Mouse (Mus musculus) limb, embryonic 10.5 days (tissue): ENCODE measurements around the gene Fbxo2. TPM values are rescaled to one million over a fixed set of nuclear protein-coding genes. Genes with fewer than 3 reads are reported as not detected.
A peak's percentile ranks its signal among the peaks of the same experiment; 100 is the strongest.
"Not testable (repeated sequence)": the region's sequence is repeated elsewhere in the genome, so short reads cannot be mapped to it uniquely, and the experiment has no call there.

Source experiments
- DNase-seq: peaks from one replicate; pipeline ENCODE4 v3.0.0-alpha.2; 2017; ENCODE audit warnings: low spot score
- H3K27ac ChIP-seq: fragments of 300-500 bp; sonication (generic); 2 replicates; pipeline ENCODE4 v1.5.1; 2016; ENCODE audit warnings: mild to moderate bottlenecking
- H3K27me3 ChIP-seq: fragments of 300-500 bp; sonication (generic); 2 replicates; pipeline ENCODE4 v1.6.1; 2016; ENCODE audit warnings: low read depth, mild to moderate bottlenecking; ENCODE audit not compliant: poor library complexity, severe bottlenecking
- H3K36me3 ChIP-seq: fragments of 300-500 bp; sonication (generic); 2 replicates; pipeline ENCODE4 v1.6.1; 2016; ENCODE audit warnings: mild to moderate bottlenecking, moderate library complexity
- H3K4me1 ChIP-seq: fragments of 300-500 bp; sonication (generic); 2 replicates; pipeline ENCODE4 v1.6.1; 2016
- H3K4me3 ChIP-seq: fragments of 300-500 bp; sonication (generic); 2 replicates; pipeline ENCODE4 v1.5.1; 2016; ENCODE audit warnings: mild to moderate bottlenecking, moderate library complexity
- H3K9me3 ChIP-seq: fragments of 300-500 bp; sonication (generic); replicated peaks from 2 replicates; pipeline ENCODE4 v1.6.1; 2016; ENCODE audit warnings: mild to moderate bottlenecking
- WGBS: fragments of 180-500 bp; shearing (Covaris S2); methylation state at CpG from one replicate; pipeline ENCODE4 v1.1.7; 2016; 5-methylcytosine and 5-hydroxymethylcytosine counted together
- polyA plus RNA-seq: library from polyadenylated mRNA; unstranded; fragments of >200 nt; fragmentation: Nextera tagmentation; extraction: Ambion mirVana; gene quantifications from 2 replicates; pipeline ENCODE4 v1.2.1, GENCODE M21; 2016

Fbxo2 gene
- polyA plus RNA-seq, 1 experiment from 2014 or later = 0.65 TPM

DNA sequence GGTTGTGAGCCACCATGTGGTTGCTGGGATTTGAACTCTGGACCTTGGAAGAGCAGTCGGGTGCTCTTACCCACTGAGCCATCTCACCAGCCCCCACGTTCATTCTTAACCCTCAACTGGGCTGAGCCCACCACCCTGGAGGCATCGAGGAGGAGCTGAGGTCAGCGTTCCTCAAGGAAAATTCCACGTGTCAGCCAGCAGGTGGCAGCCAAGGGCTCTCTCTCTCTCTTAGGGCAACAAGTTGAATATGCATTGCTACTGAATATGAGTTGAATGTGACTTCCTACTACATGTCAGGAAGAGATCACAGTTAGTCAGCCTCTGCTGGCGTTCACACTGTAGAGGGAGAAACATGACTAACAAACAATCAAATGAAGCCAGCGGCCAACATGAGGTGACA lies 7.9 kb downstream of the Fbxo2 start:
- no peaks in the 10 kb centered on the region for H3K36me3 ChIP-seq
- H3K4me3 ChIP-seq = no peak overlapping the region
- no peaks in the 10 kb centered on the region for H3K9me3 ChIP-seq
- H3K27me3 ChIP-seq = peaks cover 97% of the 10 kb centered on the region
- no peak overlapping the region for H3K27ac ChIP-seq
- 31% methylated on average over 7 of the region's 7 CpGs for WGBS
- peaks cover 37% of the 10 kb centered on the region for H3K4me1 ChIP-seq
- peak; percentile 75 for DNase-seq

DNA sequence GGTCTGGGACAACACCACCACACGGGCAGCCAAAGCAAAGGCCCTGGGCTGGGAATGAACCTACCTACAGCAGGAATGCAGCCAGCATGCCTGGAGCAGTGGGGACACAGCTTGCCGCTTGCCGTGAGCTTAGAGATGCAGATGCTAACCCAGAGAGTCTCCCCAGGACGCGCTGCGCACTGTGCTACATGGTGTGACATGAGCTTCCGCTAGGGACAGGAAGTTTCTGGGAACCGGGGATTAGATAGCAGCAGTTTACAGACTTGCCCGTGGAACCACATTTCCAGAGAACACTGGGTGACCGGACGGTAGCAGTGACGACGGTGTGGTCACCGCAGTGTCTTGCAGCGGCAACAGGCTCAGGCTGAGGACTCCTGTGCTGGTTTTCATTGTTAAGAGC lies 9.2 kb downstream of the Fbxo2 start:
- DNase-seq = no peak
- Histone ChIP-seq H3K36me3 (no peaks in the 10 kb centered on the region), H3K4me1 (peaks cover 31% of the 10 kb centered on the region), H3K27ac (no peak overlapping the region), H3K4me3 (peak overlapping the region; percentile 19; the same call in 1 of the 2 replicates), H3K9me3 (no peaks in the 10 kb centered on the region), H3K27me3 (peaks cover 97% of the 10 kb centered on the region)
- 26% methylated on average over 15 of the region's 15 CpGs for WGBS

DNA sequence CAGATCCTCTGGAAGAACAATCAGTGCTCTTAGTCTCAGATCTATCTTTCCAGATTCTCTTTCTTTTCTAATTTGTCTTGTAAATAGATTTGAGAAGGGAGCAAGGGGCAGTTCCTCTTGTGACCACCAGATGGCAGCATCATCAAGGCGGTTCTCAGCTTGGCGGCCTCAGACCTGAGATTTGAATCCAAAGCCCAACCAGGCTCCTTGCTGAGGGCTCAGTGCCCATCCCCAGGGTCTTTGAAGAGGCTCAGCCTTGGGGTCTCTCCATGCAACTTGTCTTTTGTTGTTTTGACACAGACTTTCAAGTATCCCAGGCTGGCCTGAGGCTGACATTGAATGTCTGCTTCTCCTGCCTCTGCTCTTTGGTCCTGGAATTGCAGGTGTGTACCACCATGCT lies 10.4 kb downstream of the Fbxo2 start:
- Histone ChIP-seq H3K9me3 (no peaks in the 10 kb centered on the region), H3K36me3 (no peaks in the 10 kb centered on the region), H3K27ac (no peak overlapping the region), H3K27me3 (peaks cover 97% of the 10 kb centered on the region), H3K4me3 (no peak overlapping the region), H3K4me1 (peaks cover 24% of the 10 kb centered on the region)
- 4% methylated on average over 2 of the region's 2 CpGs for WGBS
- peak; percentile 77 for DNase-seq

DNA sequence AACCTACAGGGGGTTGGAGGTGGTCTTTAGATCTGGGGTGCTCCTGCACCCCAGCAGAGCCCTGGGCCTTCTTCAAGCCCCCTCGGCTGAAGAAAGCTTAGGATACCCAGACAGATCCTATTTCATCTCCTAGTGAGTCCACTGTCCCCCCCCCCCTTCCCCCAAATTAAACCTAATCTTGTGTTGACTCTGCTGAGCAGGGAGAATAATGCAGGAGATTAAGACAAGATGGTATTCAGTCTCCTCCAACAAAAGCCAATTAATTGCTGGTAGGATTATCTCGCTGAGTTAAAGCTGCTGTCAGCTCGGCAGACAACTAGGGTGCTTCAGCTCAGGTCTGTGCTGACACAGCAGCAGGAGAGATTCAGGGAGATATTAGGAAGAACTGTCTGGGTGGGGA lies 10.8 kb downstream of the Fbxo2 start:
- H3K27ac ChIP-seq = no peak overlapping the region
- DNase-seq = no peak
- no peaks in the 10 kb centered on the region for H3K36me3 ChIP-seq
- H3K27me3 ChIP-seq = peaks cover 97% of the 10 kb centered on the region
- no peaks in the 10 kb centered on the region for H3K9me3 ChIP-seq
- H3K4me3 ChIP-seq = no peak overlapping the region
- WGBS = 52% methylated on average over 3 of the region's 3 CpGs
- peaks cover 22% of the 10 kb centered on the region for H3K4me1 ChIP-seq

DNA sequence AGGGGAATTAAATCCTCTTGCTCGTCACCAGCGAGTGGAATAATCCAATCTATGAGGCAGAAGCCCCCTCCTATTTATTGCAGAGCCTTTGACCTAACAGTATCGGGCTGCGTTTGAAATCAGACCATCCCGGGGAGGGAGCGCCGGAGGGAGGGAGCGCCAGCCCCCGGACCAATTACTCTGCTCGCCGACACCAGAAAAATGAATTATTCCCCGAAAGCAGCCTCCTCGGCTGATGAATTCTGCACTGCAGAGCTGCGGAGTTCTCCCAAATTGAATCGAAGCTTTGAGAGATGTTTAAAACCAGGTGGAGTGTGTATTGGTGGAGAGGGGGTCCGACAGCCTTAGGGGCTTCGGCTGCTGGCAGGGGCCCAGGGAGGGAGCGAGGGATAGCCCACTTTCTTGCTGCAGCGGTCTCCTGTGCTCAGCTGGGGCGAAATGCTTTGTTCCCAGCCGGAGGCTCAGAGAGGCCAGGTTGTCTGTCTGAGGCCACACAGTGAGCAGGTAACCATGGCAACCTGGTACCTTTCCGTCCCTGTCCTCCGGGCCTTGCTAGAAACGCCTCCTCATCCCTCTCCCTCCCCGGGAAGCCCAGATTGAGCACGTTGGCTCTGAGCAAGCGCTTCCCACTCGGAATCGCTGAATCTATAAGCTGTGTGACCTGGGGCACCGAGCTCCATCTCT lies 13.5 kb downstream of the Fbxo2 start:
- H3K27me3 ChIP-seq = peaks cover 96% of the 10 kb centered on the region
- DNase-seq = no peak

DNA sequence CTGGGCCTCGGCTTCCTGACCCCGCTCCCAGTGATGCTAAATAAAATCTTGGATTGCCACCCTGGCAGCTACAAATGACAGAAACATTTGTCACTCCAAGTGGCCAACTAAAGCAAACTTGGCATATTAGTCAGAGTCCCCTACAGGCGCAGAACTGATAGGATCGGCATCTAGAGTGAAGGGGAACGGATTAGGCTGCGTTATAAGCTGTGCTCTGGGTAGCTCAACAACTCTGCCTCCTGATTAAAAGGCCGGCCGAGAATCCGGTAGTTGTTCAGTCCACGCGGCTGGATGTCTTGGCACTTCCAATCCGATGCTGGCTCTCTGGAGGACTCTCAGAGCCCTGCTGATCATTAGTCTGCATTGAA lies 14.1 kb downstream of the Fbxo2 start:
- H3K27ac ChIP-seq = no peak overlapping the region
- H3K4me3 ChIP-seq = no peak overlapping the region
- H3K36me3 ChIP-seq = no peaks in the 10 kb centered on the region
- peaks cover 22% of the 10 kb centered on the region for H3K4me1 ChIP-seq
- H3K9me3 ChIP-seq = no peaks in the 10 kb centered on the region
- H3K27me3 ChIP-seq = peaks cover 97% of the 10 kb centered on the region
- DNase-seq = no peak
- WGBS = 20% methylated on average over 12 of the region's 12 CpGs

More for the DNA sequence above, 13.5 kb downstream of the Fbxo2 start:
- Histone ChIP-seq H3K36me3 (no peaks in the 10 kb centered on the region), H3K4me1 (peaks cover 18% of the 10 kb centered on the region), H3K27ac (no peak overlapping the region), H3K4me3 (peak overlapping the region; percentile 29), H3K9me3 (no peaks in the 10 kb centered on the region)
- WGBS = 1% methylated on average over 30 of the region's 30 CpGs

DNA sequence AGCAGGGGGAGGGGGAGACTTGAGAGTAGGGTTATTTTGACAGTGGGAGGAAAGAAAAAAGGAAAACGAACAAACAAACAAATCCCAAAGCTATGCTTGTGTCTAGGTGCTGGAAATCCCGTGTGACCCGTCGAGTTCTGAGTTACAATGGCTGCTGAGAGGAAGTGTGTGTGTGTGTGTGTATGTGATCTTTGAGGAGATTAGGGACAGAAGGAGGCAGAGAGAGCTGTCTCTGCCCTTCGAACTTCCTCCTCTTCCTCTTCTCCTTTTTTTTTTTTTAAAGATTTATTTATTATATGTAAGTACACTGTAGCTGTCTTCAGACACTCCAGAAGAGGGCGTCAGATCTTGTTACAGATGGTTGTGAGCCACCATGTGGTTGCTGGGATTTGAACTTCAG lies 16.2 kb downstream of the Fbxo2 start:
- not testable (repeated sequence) for H3K4me3 ChIP-seq, H3K27ac ChIP-seq, H3K9me3 ChIP-seq, DNase-seq, H3K36me3 ChIP-seq
- 84% methylated on average over 5 of the region's 6 CpGs for WGBS
- peaks cover 20% of the 10 kb centered on the region for H3K4me1 ChIP-seq
- H3K27me3 ChIP-seq = peaks cover 78% of the 10 kb centered on the region

DNA sequence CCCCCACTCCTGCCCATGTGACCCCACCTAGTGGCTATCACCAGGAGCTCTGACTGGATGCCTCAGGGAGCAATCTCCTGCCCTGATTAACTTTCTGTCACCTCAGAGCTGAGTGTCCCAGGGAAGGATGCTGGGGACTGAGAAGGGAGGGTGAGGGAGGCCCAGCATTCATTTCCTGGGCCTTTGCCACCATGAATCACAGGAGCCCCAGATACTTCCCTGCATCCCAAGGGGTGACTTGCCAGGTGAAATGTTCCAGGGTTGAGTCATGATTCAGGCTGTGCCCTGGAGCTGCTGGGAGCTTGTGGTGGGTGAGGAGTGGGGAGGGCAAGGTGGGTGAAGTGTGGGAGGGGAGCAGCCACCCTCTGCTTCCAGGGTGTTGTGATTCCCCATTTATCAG lies 17.3 kb downstream of the Fbxo2 start:
- H3K27ac ChIP-seq = no peak overlapping the region
- DNase-seq = no peak
- peaks cover 25% of the 10 kb centered on the region for H3K4me1 ChIP-seq
- H3K4me3 ChIP-seq = no peak overlapping the region
- no peaks in the 10 kb centered on the region for H3K9me3 ChIP-seq
- H3K36me3 ChIP-seq = no peaks in the 10 kb centered on the region
- peaks cover 78% of the 10 kb centered on the region for H3K27me3 ChIP-seq

DNA sequence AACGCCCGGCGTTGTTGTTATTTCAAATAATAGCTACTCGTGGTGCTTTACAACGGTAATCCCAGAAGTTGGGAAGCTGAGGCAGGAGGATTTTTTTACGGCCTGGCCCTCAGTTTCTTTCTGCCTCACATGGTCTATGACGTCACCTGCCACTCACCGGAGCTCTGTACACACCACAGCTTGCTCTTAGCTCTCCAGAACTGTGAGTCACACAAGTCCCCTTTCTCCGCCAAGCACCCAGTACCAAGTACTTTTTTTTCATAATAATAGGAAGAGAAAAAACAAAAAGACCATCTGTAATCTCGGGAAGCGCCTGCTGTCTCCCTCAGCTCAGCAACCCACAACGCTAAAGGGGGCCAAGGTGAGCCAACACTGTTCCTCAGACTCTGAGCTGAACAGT lies 21.1 kb downstream of the Fbxo2 start:
- no peaks in the 10 kb centered on the region for H3K9me3 ChIP-seq
- 89% methylated on average over 12 of the region's 12 CpGs for WGBS
- no peak overlapping the region for H3K27ac ChIP-seq
- peaks cover 52% of the 10 kb centered on the region for H3K27me3 ChIP-seq
- H3K36me3 ChIP-seq = no peaks in the 10 kb centered on the region
- peaks cover 33% of the 10 kb centered on the region for H3K4me1 ChIP-seq
- no peak overlapping the region for H3K4me3 ChIP-seq
- DNase-seq = no peak

DNA sequence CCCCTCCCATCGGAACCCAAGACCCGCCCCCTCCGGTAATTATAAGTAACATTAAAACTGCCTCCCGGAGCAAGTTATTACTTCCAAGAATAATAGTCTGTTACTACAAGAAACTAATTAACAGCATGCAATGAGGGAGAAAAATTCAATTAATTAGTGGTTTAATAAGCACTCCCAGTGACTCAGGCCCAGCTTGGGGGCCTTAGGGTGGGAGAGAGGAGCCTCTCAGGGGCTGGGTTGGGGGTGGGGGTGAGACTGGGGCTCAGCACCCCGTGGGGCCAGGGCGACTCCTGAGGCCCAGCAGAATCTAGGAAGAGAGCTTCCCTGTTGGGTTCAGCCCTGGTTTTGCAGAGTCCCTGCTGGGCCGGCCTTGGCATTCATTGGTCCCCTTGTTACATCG lies 21.9 kb downstream of the Fbxo2 start:
- DNase-seq = no peak
- WGBS = 44% methylated on average over 8 of the region's 8 CpGs
- Histone ChIP-seq H3K36me3 (no peaks in the 10 kb centered on the region), H3K27me3 (peaks cover 50% of the 10 kb centered on the region), H3K4me3 (no peak overlapping the region), H3K27ac (no peak overlapping the region), H3K4me1 (peaks cover 33% of the 10 kb centered on the region), H3K9me3 (no peaks in the 10 kb centered on the region)

DNA sequence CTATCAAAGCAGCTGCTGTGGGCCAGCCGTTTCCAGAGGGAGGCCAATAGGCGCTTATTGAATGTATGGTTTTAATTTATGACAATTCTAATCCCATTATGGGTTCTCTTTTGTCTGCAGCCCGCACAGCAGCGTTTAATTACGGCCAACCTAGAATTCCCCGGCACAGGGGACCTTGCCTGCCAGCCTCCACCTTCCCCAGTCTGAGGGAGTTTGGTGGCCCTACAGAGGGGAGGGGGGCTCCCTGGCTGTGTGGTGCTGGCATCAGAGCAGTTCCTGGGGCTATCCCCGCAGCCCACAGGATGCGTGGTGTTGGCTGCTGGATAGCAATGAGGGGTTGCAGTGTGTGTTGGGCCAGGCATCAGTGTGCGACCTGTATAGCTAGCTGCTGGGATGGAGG lies 24.1 kb downstream of the Fbxo2 start:
- peak; percentile 61 for DNase-seq
- H3K27me3 ChIP-seq = peaks cover 31% of the 10 kb centered on the region

DNA sequence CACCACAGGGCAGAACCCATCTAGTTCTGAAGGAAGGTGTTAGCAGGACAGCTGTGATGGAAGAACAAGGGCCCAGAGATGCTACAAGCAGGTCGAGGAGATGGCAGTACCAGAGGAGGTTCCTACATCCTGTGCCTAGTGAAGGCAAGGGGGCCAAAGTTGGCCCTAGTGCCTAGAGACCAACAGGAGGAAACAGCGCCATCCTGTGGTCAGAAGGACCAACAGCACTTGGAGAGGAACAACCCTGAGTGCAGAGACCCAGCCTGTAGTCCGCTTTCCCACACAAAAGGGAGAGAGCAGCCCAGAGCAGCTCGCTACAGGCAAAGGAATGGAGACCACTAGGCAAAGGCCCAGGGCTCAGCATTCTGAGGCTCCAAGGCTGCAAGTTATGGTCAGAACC lies 25.4 kb downstream of the Fbxo2 start:
- Histone ChIP-seq H3K36me3 (no peaks in the 10 kb centered on the region), H3K9me3 (no peaks in the 10 kb centered on the region), H3K27ac (no peak overlapping the region), H3K27me3 (peaks cover 31% of the 10 kb centered on the region), H3K4me3 (no peak overlapping the region), H3K4me1 (peaks cover 27% of the 10 kb centered on the region)
- DNase-seq = no peak
- WGBS = 73% methylated on average over 4 of the region's 4 CpGs

More for the DNA sequence above, 24.1 kb downstream of the Fbxo2 start:
- 38% methylated on average over 9 of the region's 9 CpGs for WGBS
- Histone ChIP-seq H3K36me3 (no peaks in the 10 kb centered on the region), H3K27ac (0 out of 2 replicates have a peak overlapping the region, but pooled peaks have one; percentile 37), H3K9me3 (no peaks in the 10 kb centered on the region), H3K4me1 (peaks cover 24% of the 10 kb centered on the region), H3K4me3 (no peak overlapping the region)

DNA sequence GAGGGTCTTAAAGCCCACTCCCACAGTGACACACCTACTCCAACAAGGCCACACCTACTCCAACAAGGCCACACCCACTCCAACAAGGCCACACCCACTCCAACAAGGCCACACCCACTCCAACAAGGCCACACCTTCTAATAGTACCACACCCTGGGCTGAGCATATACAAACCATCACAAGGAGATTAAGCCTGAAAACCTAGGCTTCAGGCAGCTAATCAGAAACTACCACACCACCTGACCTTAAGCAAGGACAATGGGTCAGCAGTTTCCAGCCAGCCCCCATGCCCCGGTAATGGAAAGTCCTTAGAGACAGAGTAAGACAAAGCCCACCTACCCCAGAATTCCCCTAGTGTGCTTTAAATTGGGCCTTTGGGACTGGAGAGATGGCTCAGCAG lies 28.3 kb downstream of the Fbxo2 start:
- H3K36me3 ChIP-seq, H3K4me3 ChIP-seq, H3K9me3 ChIP-seq, DNase-seq, H3K27ac ChIP-seq: not testable (repeated sequence)
- 98% methylated on average over 1 of the region's 1 CpGs for WGBS
- Histone ChIP-seq H3K27me3 (peaks cover 27% of the 10 kb centered on the region), H3K4me1 (peaks cover 26% of the 10 kb centered on the region)

DNA sequence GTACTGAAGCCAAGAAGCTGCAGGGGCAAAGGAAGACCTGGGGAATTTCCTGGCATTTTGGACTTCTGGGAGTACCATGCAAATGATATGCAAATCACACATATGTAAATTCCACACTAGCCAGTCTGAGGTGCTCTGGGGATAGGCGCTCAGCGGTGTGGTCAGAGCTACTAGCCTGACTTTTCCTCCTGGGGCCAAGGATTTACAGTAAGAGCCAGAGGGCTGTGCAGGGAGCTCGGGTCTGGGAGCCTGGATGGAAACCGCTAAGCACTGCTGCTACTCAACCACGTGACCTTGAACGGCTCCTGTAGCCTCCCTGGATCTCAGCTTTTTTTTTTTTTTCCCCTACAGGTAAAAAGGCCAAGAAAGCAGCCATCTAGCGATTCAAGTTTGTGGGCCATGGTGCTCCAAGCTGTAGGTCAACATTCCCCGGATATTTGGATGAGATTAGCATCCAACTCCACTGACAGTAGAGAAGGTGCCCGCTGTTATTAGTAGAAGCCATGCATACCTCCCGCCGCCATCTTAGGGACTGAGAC lies 32.4 kb downstream of the Fbxo2 start:
- no peaks in the 10 kb centered on the region for H3K9me3 ChIP-seq
- WGBS = 33% methylated on average over 11 of the region's 11 CpGs
- DNase-seq = no peak
- no peaks in the 10 kb centered on the region for H3K36me3 ChIP-seq
- H3K4me3 ChIP-seq = no peak overlapping the region
- peaks cover 12% of the 10 kb centered on the region; the same call in 1 of the 2 replicates for H3K4me1 ChIP-seq
- H3K27ac ChIP-seq = no peak overlapping the region
- peaks cover 36% of the 10 kb centered on the region; the same call in 1 of the 2 replicates for H3K27me3 ChIP-seq
